Mouse (Mus musculus) CD4-positive, CD25-positive, alpha-beta regulatory T cell, adult 2 months (primary cell): ENCODE results near the gene Exoc7.

Experiments used
- DNase-seq: peaks from one replicate; pipeline ENCODE4 v3.0.0-alpha.2; 2012; ENCODE audit warnings: low read depth, low spot score

Gene Exoc7

GRCm38 (mm10) chr11:116307019-116307725 is at the start of gene Exoc7:
Gene Exoc7, minus strand, starts transcription at chr11:116307233.
- no peak for DNase-seq

DNA sequence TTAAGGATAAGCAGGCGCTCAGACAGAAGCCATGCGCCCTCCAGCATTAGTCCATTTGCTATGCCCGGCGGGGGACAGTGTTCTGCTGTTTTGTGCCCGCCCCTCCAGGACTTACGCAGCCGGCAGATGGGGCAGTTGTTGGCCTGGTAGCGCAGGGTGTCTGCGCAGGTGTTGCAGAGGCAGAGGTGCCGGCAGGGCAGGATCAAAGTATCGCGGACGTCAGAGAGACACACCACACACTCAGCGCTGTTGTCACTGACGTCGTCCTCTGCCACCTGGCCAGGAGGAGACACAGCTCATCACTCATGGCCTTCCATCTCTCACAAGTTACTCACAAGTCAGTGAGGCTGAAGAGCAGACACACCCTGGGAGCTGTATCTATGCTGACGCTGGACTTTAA is 47.5 kb upstream of the Exoc7 start:
- DNase-seq, result peak; percentile 47

GRCm38 (mm10) chr11:116353535-116353934 is 46.5 kb upstream of the Exoc7 start:
- DNase-seq, result no peak

GRCm38 (mm10) chr11:116351294-116351693 is 44.3 kb upstream of the Exoc7 start:
- DNase-seq, result peak; percentile 43

DNA sequence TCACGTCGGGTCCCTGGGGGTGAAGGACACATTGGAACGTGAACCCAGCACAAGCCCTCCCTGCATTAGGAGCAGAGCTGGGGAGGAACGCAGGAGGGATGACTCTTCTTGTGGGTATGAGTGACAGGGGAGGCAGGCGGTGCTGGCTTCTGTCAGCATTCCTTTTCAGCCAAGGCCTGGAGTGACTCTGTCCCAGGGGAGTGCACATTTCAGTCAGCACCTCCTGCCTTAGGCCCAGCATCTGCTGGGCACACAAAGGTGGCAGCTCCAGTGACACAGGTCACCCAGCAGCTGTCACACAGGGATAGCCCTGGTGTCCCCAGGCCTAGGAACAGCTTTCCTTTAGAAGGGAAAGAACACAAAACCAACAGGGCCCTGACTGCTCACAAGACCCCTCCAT is 40.9 kb upstream of the Exoc7 start:
- no peak for DNase-seq

DNA sequence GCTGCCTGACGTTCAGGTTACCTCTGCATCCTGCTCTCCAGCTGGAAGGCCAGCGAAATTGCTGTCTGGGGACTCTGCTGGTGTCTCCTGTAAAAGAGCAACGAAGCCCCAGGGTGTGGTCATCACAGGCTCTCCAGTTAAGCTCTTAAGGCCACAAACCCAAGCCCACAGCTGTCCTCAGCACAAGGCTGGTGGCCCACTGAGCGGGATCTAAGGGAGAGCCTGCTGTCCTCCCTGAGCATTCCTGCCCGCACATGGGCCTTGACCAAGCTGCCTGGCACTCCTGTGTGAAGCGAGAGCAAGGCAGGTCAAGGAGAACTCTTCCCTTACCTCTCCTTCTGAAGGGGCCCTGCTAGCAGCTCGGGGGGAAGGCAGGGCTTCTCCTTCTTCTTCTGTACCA is 40.0 kb upstream of the Exoc7 start:
- no peak for DNase-seq

DNA sequence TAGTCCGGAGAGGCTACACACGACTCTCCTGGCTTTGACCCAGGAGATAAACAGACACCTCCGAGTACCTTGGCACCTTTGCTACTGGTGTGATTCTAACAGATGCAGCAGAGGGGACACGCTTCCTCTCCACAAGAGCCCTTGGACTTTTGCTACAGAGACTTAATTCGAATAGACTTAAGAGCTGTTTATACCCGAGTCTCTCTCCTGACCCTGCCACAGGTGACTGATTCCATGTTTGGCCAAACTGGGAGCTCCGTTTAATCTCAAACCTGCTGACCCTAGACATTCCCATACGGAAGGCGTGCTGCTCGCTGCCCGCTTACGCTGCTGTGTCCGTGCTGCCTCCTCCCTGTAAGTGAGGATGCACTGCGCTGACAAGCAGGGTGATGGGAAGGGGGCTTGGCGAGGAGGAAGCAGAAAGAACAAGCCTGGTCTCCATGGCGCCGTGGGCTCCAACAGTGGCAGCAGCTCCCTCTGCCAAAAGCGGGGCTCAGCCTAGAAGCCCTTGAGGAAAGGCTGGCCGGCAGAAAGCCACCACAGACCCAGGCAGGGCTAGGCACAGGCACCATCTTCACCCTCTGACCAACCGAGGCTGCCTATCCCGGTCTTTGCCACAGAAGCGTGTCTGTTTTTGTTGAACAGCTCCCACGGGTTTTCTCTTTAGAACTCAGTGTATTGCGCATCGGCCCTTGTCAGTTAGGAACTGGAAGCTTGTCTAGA is 35.2 kb upstream of the Exoc7 start:
- DNase-seq, result no peak

DNA sequence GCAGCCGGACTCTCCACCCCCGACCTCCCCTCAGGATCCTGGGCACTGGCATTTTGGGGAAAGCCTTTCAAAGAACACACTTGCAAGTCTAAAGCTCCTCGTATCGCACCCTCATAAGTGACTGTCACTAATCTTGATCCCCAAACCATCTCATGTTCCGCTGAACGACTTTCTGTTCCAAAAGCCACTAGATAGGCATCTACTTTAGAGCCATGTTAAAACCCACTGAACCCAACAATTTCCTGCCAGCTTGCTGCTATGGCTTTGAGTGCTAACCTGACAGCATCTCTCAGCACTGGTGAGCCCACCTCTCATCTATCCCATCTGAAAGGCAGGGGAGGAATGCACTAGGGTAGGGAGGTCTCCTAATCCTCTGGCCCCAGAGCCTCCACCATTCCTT is 30.5 kb upstream of the Exoc7 start:
- peak; percentile 17 for DNase-seq

DNA sequence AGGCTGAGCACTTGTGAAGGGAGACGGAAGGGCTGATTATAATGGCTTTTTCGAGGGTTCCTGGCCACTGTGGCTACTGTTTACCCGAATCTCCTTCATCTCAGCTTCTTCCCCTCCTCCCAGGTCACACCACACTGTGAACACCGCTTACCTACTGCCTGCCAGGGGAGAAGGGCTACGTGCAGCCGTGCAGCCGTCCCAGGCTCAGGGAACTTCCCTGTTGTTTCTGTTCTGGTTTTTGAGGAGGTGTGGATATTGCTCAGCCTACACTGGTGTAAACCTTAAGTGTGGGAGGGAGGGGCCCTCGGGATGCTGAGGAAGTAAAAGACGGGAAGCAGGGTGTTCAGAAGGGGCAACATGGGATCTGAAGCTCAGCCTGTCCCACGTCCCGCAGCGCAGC is 30.0 kb upstream of the Exoc7 start:
- no peak for DNase-seq

DNA sequence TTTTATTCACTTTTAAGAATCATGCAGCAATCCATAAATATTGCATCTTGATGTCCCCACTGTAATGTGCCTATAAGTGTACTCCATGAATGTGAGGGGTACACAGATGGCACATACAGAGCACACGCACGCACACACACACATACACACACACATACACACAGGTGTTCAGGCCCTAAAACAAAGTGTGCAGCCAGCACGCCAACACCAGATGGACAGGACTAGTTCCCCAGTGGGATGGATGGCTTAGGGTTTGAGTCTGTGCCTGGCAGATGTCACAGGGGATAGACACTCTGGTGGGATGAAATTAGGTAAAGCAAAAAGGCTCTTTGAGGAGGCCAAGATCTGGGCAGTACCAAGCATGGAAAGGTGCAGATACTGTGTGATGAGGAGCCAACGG is 29.4 kb upstream of the Exoc7 start:
- no peak for DNase-seq

GRCm38 (mm10) chr11:116335244-116336036 is 28.4 kb upstream of the Exoc7 start, which contains the start of gene Foxj1:
Gene Foxj1, minus strand, starts transcription at chr11:116335399.
- peak; percentile 97 for DNase-seq

GRCm38 (mm10) chr11:116334417-116334782 is 27.4 kb upstream of the Exoc7 start:
- peak; percentile 19 for DNase-seq

GRCm38 (mm10) chr11:116333526-116334416 is 26.7 kb upstream of the Exoc7 start:
- DNase-seq, result peak; percentile 32

DNA sequence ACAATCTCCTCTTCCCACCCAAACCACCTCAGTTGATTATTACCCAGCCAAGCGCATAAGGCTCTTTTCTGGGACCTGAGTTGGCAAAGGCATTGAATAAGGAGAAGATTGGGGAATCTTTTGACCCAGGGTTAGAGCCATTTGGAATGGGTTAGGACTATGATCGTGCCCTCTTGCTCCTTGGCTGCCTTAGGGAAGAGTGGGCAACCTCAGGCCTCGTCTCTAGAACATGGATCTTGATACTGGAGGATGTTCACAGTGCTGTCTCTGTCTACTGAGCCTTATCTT is 25.9 kb upstream of the Exoc7 start:
- no peak for DNase-seq

DNA sequence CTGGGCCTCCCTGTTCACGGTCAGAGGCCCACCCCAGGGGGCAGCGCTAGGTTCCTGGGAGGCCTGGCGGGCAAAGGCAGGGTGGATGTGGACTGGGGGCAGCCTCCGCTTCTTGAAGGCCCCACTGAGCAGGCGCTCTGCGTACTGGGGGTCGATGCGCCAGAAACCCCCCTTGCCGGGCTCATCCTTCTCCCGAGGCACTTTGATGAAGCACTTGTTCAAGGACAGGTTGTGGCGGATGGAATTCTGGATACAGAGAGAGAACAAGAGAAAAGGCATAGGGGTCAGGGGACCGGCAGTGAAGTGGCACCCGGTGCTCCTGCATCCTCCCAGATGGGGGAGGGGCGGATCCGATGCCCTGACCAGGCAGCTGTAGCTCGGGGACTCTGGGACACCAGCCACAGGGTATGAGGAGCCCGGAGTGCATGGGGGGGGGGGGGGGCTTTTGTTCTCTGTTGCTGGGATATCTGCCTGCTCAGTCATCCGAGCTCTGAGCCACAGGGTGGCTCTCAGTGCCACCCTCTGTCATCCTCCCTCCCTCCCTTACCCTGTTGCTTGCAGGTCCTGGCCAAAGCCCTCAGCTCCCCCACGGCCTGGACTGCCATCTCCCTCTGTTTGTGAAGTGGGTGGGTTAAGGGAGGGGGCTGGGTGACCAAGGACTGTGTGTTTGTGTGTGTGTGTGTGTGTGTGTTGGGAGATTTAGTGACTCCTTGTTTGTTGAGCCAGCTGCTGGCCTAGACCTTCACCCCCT is 25.4 kb upstream of the Exoc7 start:
- DNase-seq, result no peak

GRCm38 (mm10) chr11:116330211-116330518 is 23.1 kb upstream of the Exoc7 start:
- DNase-seq, result no peak

- no peak for DNase-seq
Observed at GRCm38 (mm10) chr11:116329314-116330210, 22.5 kb upstream of the Exoc7 start.

- no peak for DNase-seq
Observed at GRCm38 (mm10) chr11:116326963-116327603, 20.1 kb upstream of the Exoc7 start.
